Mouse (Mus musculus): ENCODE data around the gene Mpdu1. TPM values are rescaled to one million over a fixed set of nuclear protein-coding genes. Genes with fewer than 3 reads are reported as not detected.

Mpdu1 gene
- polyA plus RNA-seq, 1 experiment: 39.1 TPM

DNA sequence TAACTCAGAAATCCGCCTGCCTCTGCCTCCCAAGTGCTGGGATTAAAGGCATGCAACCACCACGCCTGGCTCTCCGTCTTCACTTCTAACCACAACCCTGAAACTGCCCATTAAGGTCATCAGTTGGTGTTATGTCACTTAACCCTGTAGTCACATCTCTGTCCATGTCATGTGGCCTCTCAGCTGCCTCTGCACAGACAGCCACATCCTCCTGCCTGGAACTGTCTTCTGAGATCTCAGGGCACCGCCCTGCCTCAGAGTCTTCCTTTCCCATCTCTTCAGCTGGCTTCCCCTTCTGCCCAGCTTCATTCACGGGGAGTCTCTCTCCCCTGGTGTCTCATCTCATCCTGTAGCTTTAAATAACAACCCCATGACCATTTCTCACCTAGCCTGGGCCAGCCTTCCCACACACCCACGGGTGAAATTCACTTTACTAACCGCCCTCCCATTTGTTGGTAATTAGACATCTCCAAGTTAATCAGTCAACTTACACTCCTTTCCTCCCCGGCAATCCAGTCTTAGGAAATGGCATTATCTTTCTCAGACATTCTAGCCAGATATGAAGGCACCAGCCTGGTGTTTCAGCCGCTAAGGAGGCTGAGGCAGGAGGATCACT is 29.9 kb upstream of the Mpdu1 start:
- Histone ChIP-seq H3K4me3 (no peak overlapping the region), H3K36me3 (ENCODE audit: control insufficient read depth, insufficient read depth) (no peaks in the 10 kb centered on the region), H3K27me3 (ENCODE audit: control insufficient read depth, insufficient read depth, insufficient read length) (no peaks in the 10 kb centered on the region), H3K79me2 (ENCODE audit: control insufficient read depth, insufficient read depth) (no peaks in the 10 kb centered on the region), H3K4me2 (ENCODE audit: low read depth) (no peak overlapping the region), H3ac (ENCODE audit: control insufficient read depth, insufficient read length) (no peak overlapping the region)
- TF ChIP-seq USF1 (IDR thresholded peaks at IDR 0.05; ENCODE audit: low read depth): no peak
- peak in 1 of 3 experiments; percentile 14 for TF ChIP-seq MYOG (IDR thresholded peaks at IDR 0.05; ENCODE audit: control insufficient read depth in 1 of 3, insufficient read depth in 1 of 3, insufficient read length in 2 of 3, low read depth in 2 of 3)
- TF ChIP-seq MYOD1 (IDR thresholded peaks at IDR 0.05; ENCODE audit: control insufficient read depth in 1 of 3, insufficient read length in 2 of 3, low read depth in 2 of 3): peak in 1 of 3 experiments; percentile 46

DNA sequence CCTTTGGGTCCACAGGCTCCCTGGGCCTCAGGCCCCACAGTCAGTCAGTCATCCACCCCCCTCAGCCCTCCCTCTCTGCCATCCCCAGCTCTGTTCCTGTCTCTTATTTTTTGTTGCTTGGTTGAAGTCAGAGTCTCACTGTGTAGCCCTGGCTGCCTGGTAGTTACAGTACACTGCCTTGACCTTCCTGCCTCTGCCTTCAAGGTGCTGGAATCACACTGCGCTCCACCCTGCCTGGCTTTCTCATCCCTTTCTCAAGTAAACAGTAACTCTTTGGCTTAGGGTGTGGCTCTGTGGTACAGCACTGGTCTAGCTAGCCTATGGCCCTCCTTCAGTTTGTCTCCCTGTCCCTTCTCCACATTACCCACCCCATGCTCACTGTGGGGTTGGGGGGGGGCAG is 27.4 kb upstream of the Mpdu1 start:
- TF ChIP-seq TCF3 (IDR thresholded peaks at IDR 0.05; ENCODE audit: insufficient read length, low read depth): no peak
- no peak for TF ChIP-seq POLR2AphosphoS2 (IDR thresholded peaks at IDR 0.05; ENCODE audit: insufficient read length, low read depth)
- no peak for TF ChIP-seq E2F4 (IDR thresholded peaks at IDR 0.05; ENCODE audit: insufficient read depth)
- TF ChIP-seq REST (IDR thresholded peaks at IDR 0.05; ENCODE audit: insufficient read depth, insufficient read length): no peak
- TF ChIP-seq SRF (IDR thresholded peaks at IDR 0.05; ENCODE audit: control insufficient read depth, insufficient read length, low read depth): no peak
- no peak for TF ChIP-seq POLR2A (IDR thresholded peaks at IDR 0.05; ENCODE audit: insufficient read length, low read depth)
- no peak for TF ChIP-seq MAX (IDR thresholded peaks at IDR 0.05; ENCODE audit: low read depth)
- no peak for TF ChIP-seq USF1 (IDR thresholded peaks at IDR 0.05; ENCODE audit: low read depth)
- no peak for TF ChIP-seq MYOD1 (IDR thresholded peaks at IDR 0.05; ENCODE audit: control insufficient read depth in 1 of 3, insufficient read length in 2 of 3, low read depth in 2 of 3)
- TF ChIP-seq CEBPB (IDR thresholded peaks at IDR 0.05; ENCODE audit: insufficient read depth, poor library complexity, severe bottlenecking): no peak
- TF ChIP-seq TCF12 (IDR thresholded peaks at IDR 0.05; ENCODE audit: insufficient read depth, poor library complexity, severe bottlenecking): no peak
- TF ChIP-seq MYOG (IDR thresholded peaks at IDR 0.05; ENCODE audit: control insufficient read depth in 1 of 3, insufficient read depth in 1 of 3, insufficient read length in 2 of 3, low read depth in 2 of 3): no peak
- Histone ChIP-seq H3K4me3 (no peak overlapping the region), H3K27me3 (ENCODE audit: control insufficient read depth, insufficient read depth, insufficient read length) (no peaks in the 10 kb centered on the region)

DNA sequence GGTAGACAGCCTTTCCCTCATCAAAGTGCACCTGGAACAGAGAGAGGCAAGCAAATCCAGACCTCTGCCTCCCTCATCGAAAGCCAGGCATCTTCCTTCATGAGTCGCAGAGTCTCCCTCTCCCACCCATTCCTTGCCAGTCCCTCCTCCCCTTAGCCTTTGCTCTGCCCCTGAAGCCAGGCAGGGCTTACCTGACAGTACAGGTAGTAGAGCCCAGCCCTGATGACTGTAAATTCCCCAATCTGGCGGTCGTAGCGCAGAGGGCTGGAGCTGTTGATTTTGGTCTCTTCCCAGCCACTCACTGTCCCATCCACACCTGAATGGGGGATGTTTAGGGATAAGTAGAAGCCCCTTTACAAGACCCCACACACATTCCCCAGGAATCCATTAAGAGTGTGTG is 24.6 kb upstream of the Mpdu1 start:
- TF ChIP-seq SRF (IDR thresholded peaks at IDR 0.05; ENCODE audit: control insufficient read depth, insufficient read length, low read depth): no peak
- TF ChIP-seq MAX (IDR thresholded peaks at IDR 0.05; ENCODE audit: low read depth): no peak
- no peak for TF ChIP-seq POLR2A (IDR thresholded peaks at IDR 0.05; ENCODE audit: insufficient read length, low read depth)
- TF ChIP-seq E2F4 (IDR thresholded peaks at IDR 0.05; ENCODE audit: insufficient read depth): no peak
- TF ChIP-seq CEBPB (IDR thresholded peaks at IDR 0.05; ENCODE audit: insufficient read depth, poor library complexity, severe bottlenecking): no peak
- no peak for TF ChIP-seq REST (IDR thresholded peaks at IDR 0.05; ENCODE audit: insufficient read depth, insufficient read length)
- no peak for TF ChIP-seq POLR2AphosphoS2 (IDR thresholded peaks at IDR 0.05; ENCODE audit: insufficient read length, low read depth)
- no peak for TF ChIP-seq TCF12 (IDR thresholded peaks at IDR 0.05; ENCODE audit: insufficient read depth, poor library complexity, severe bottlenecking)
- no peak for TF ChIP-seq USF1 (IDR thresholded peaks at IDR 0.05; ENCODE audit: low read depth)
- no peak for TF ChIP-seq MYOG (IDR thresholded peaks at IDR 0.05; ENCODE audit: control insufficient read depth in 1 of 3, insufficient read depth in 1 of 3, insufficient read length in 2 of 3, low read depth in 2 of 3)
- no peak for TF ChIP-seq MYOD1 (IDR thresholded peaks at IDR 0.05; ENCODE audit: control insufficient read depth in 1 of 3, insufficient read length in 2 of 3, low read depth in 2 of 3)
- no peak for TF ChIP-seq TCF3 (IDR thresholded peaks at IDR 0.05; ENCODE audit: insufficient read length, low read depth)
- H3K4me2 ChIP-seq (ENCODE audit: low read depth): no peak overlapping the region
- no peaks in the 10 kb centered on the region for H3K79me2 ChIP-seq (ENCODE audit: control insufficient read depth, insufficient read depth)
- no peaks in the 10 kb centered on the region for H3K27me3 ChIP-seq (ENCODE audit: control insufficient read depth, insufficient read depth, insufficient read length)
- no peak overlapping the region for H3K4me3 ChIP-seq
- no peaks in the 10 kb centered on the region for H3K36me3 ChIP-seq (ENCODE audit: control insufficient read depth, insufficient read depth)
- H3ac ChIP-seq (ENCODE audit: control insufficient read depth, insufficient read length): no peak overlapping the region

More for the DNA sequence above, 27.4 kb upstream of the Mpdu1 start:
- H3K4me2 ChIP-seq (ENCODE audit: low read depth): no peak overlapping the region
- no peaks in the 10 kb centered on the region for H3K36me3 ChIP-seq (ENCODE audit: control insufficient read depth, insufficient read depth)
- H3ac ChIP-seq (ENCODE audit: control insufficient read depth, insufficient read length): no peak overlapping the region
- H3K79me2 ChIP-seq (ENCODE audit: control insufficient read depth, insufficient read depth): no peaks in the 10 kb centered on the region

DNA sequence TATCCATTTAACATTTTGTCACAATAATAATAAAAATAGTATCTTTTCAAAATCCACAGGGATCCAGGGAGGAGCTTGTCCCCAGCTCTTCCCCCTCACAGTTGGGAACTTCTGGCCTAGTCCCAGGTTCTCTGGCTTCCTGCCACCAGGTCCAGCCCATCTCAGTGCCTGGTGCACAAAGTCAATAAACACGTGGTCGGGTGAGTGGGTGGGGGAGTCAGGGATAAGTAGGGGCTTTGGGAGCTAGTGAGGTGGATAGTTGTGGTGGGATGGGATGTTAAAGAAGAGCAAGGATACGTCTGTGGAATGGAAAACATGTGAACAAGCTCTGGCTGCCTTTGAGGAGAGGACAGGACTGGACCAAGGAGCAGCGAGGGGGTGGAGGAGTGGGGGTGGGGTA is 23.9 kb upstream of the Mpdu1 start:
- no peak overlapping the region for H3ac ChIP-seq (ENCODE audit: control insufficient read depth, insufficient read length)
- no peak overlapping the region for H3K4me3 ChIP-seq
- TF ChIP-seq CEBPB (IDR thresholded peaks at IDR 0.05; ENCODE audit: insufficient read depth, poor library complexity, severe bottlenecking) (no peak), TCF3 (IDR thresholded peaks at IDR 0.05; ENCODE audit: insufficient read length, low read depth) (no peak), MYOG (IDR thresholded peaks at IDR 0.05; ENCODE audit: control insufficient read depth in 1 of 3, insufficient read depth in 1 of 3, insufficient read length in 2 of 3, low read depth in 2 of 3) (no peak), POLR2A (IDR thresholded peaks at IDR 0.05; ENCODE audit: insufficient read length, low read depth) (no peak), USF1 (IDR thresholded peaks at IDR 0.05; ENCODE audit: low read depth) (no peak), TCF12 (IDR thresholded peaks at IDR 0.05; ENCODE audit: insufficient read depth, poor library complexity, severe bottlenecking) (no peak), MAX (IDR thresholded peaks at IDR 0.05; ENCODE audit: low read depth) (no peak), POLR2AphosphoS2 (IDR thresholded peaks at IDR 0.05; ENCODE audit: insufficient read length, low read depth) (no peak), MYOD1 (IDR thresholded peaks at IDR 0.05; ENCODE audit: control insufficient read depth in 1 of 3, insufficient read length in 2 of 3, low read depth in 2 of 3) (no peak), E2F4 (IDR thresholded peaks at IDR 0.05; ENCODE audit: insufficient read depth) (no peak), REST (IDR thresholded peaks at IDR 0.05; ENCODE audit: insufficient read depth, insufficient read length) (no peak)
- peaks cover 3% of the 10 kb centered on the region for H3K79me2 ChIP-seq (ENCODE audit: control insufficient read depth, insufficient read depth)
- no peak overlapping the region for H3K4me2 ChIP-seq (ENCODE audit: low read depth)
- H3K36me3 ChIP-seq (ENCODE audit: control insufficient read depth, insufficient read depth): no peaks in the 10 kb centered on the region
- H3K27me3 ChIP-seq (ENCODE audit: control insufficient read depth, insufficient read depth, insufficient read length): no peaks in the 10 kb centered on the region

Data from myocyte (in vitro differentiated cells).